Comparison of ENCODE assay signal across 8 mouse cellular contexts in genomic region chr6:104028439-104029091, GRCm38 (mm10).
DNase-seq lines count a peak whose midpoint lies in the region; ATAC-seq lines count a peak whose summit lies in the region.

No protein-coding gene starts in this region.

- no peaks in the 10 kb centered on the region for H3K36me3 ChIP-seq in forebrain, embryonic 10.5 days (replicated peaks)
- H3K36me3 ChIP-seq in midbrain, embryonic 14.5 days (ENCODE audit: control insufficient read depth, insufficient read depth, low read length) = no peaks in the 10 kb centered on the region

- peak; percentile 74; the same call in 1 of the 2 replicates for ATAC-seq in midbrain, embryonic 14.5 days (ENCODE audit: low FRiP score, low TSS enrichment)

- H3K4me1 ChIP-seq in forebrain, embryonic 10.5 days = no peaks in the 10 kb centered on the region
- no peaks in the 10 kb centered on the region for H3K4me1 ChIP-seq in midbrain, embryonic 14.5 days (ENCODE audit: control insufficient read depth, insufficient read depth, low read length)

- WGBS in forebrain, embryonic 10.5 days = 11% methylated on average over 9 of the region's 9 CpGs
- whole genome bisulfite sequencing in midbrain, embryonic 14.5 days = 10% methylated on average over 9 of the region's 9 CpGs

- H3K4me3 ChIP-seq in forebrain, embryonic 10.5 days = no peak overlapping the region
- H3K4me3 ChIP-seq in midbrain, embryonic 14.5 days (replicated peaks; ENCODE audit: low read depth, low read length) = no peak overlapping the region

- H3K27me3 ChIP-seq in forebrain, embryonic 10.5 days (ENCODE audit: poor library complexity, severe bottlenecking) = no peaks in the 10 kb centered on the region
- no peaks in the 10 kb centered on the region for H3K27me3 ChIP-seq in midbrain, embryonic 14.5 days (ENCODE audit: control insufficient read depth, insufficient read depth, low read length)

- H3K9me3 ChIP-seq in forebrain, embryonic 10.5 days = no peaks in the 10 kb centered on the region
- H3K9me3 ChIP-seq in midbrain, embryonic 14.5 days (ENCODE audit: control insufficient read depth, low read length) = no peaks in the 10 kb centered on the region

- intact Hi-C loops in heart, postnatal 10 days (cut with DNase I) = no loop called here
- intact Hi-C loops in left cerebral cortex, postnatal 14 days (cut with DNase I) = no loop called here

- no peak overlapping the region for H3K4me2 ChIP-seq in midbrain, embryonic 14.5 days (ENCODE audit: low read length)

- peak; percentile 45 to 71 for DNase-seq in heart, postnatal 10 days
- DNase-seq in heart, adult 8-10 months (ENCODE audit: low spot score) = no peak
- DNase-seq in c-Kit-negative CD71-positive TER-119-positive erythroid progenitor cells, embryonic 14.5 days (ENCODE audit: low read depth, low spot score) = peak; percentile 13
- DNase-seq in forebrain, embryonic 10.5 days (ENCODE audit: extremely low spot score, low spot score) = peak; percentile 69
- DNase-seq in kidney, adult 18-20 months = peak; percentile 61
- DNase-seq in left cerebral cortex, postnatal 14 days (ENCODE audit: low spot score in 2 of 2) = peak; percentile 85 to 92
- peak; percentile 95 for DNase-seq in midbrain, embryonic 14.5 days
- DNase-seq in testis, postnatal 14 days (ENCODE audit: low spot score) = peak; percentile 32

- no peak overlapping the region for H3K27ac ChIP-seq in forebrain, embryonic 10.5 days
- H3K27ac ChIP-seq in midbrain, embryonic 14.5 days (replicated peaks; ENCODE audit: low read depth, low read length) = no peak overlapping the region

- no peak overlapping the region for H3K9ac ChIP-seq in midbrain, embryonic 14.5 days (replicated peaks; ENCODE audit: low read length)
